Mouse (Mus musculus) spleen, postnatal 0 days (tissue): ENCODE results near the gene Gm7879. TPM values are rescaled to one million over a fixed set of nuclear protein-coding genes. Genes with fewer than 3 reads are reported as not detected.

ENCODE experiments used
- polyA plus RNA-seq: library from polyadenylated mRNA; unstranded; fragments of >200 nt; fragmentation: Nextera tagmentation; extraction: Ambion mirVana; gene quantifications from 2 replicates; pipeline ENCODE4 v1.2.1, GENCODE M21; 2015

Gene Gm7879
- polyA plus RNA-seq = 0.99 TPM in 1 of 2 replicates, not detected in the other

DNA sequence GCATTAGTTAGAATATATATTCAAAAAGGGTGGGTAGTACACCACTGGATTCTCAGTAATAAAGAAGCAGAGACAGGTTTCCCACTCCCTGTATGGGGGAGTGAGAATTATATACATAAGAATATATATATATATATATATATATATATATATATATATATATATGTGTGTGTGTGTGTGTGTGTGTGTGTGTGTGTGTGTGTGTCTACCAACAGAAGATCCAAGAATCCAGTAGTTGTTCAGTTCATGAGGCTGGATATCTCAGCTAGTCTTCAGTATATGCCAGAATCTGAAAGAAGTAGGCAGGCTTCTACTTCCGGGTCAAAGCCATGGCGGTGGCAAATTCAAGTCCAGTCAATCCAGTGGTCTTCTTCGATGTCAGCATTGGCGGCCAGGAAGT is at the start of gene Gm7879:
Gm7879 (plus strand) TSS at position 301 of the 400 bp plus-strand sequence.

DNA sequence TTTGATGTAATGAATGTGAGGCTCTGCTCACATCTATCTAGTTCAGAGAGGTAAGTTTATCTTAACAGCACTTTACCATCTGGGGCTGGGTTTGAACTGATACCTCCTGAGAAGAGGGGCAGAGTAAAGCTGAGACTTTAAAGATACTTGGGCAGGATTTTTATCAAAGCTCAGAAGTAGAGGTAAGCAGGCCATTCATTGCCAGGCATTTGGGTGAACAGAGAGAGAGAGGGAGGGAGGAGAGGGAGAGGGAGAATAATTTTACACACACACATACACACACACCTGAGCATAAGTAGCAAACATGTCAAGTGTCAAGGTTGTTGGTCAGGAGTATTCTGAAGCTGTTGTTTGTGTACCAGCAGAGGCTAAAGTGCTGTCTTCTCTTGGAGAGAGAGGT is 44.7 kb upstream of the Gm7879 start, which contains the start of gene Cd38:
Cd38 (plus strand) TSS at position 301 of the 400 bp plus-strand sequence.

Other genes with a start within 250 kb of the Gm7879 start
- gene Bst1, start 94.3 kb upstream of the Gm7879 start, polyA plus RNA-seq = 12.3 and 15.3 TPM in 2 replicates
- gene Fbxl5, start 91.5 kb upstream of the Gm7879 start, polyA plus RNA-seq = 24.9 and 28.3 TPM in 2 replicates
- 9.5 and 12.1 TPM in 2 replicates for gene Cd38, start 44.6 kb upstream of the Gm7879 start, polyA plus RNA-seq
- gene Fgfbp1, start 68.6 kb downstream of the Gm7879 start, polyA plus RNA-seq = 1.6 and 1.7 TPM in 2 replicates
- gene Prom1, start 188.9 kb downstream of the Gm7879 start, polyA plus RNA-seq = 4.5 and 5.9 TPM in 2 replicates